Mouse (Mus musculus) CD4-positive, CD25-positive, alpha-beta regulatory T cell, adult 4 months (primary cell): Measurements from ENCODE around the gene Gm32742. TPM values are rescaled to one million over a fixed set of nuclear protein-coding genes. Genes with fewer than 3 reads are reported as not detected.
A peak's percentile ranks its signal among the peaks of the same experiment; 100 is the strongest.

Source experiments
- ATAC-seq: one replicate; pipeline ENCODE4 v1.8.0; 2017
- polyA plus RNA-seq, 2 experiments: library from polyadenylated mRNA; unstranded; fragments of 100-300 nt; shearing (Covaris generic); gene quantifications; one replicate each; pipeline ENCODE4 v1.2.1; 2017

Gene Gm32742
- polyA plus RNA-seq, result under 1 TPM in 1 of 2 experiments, not detected in 1; 0.13 TPM

DNA sequence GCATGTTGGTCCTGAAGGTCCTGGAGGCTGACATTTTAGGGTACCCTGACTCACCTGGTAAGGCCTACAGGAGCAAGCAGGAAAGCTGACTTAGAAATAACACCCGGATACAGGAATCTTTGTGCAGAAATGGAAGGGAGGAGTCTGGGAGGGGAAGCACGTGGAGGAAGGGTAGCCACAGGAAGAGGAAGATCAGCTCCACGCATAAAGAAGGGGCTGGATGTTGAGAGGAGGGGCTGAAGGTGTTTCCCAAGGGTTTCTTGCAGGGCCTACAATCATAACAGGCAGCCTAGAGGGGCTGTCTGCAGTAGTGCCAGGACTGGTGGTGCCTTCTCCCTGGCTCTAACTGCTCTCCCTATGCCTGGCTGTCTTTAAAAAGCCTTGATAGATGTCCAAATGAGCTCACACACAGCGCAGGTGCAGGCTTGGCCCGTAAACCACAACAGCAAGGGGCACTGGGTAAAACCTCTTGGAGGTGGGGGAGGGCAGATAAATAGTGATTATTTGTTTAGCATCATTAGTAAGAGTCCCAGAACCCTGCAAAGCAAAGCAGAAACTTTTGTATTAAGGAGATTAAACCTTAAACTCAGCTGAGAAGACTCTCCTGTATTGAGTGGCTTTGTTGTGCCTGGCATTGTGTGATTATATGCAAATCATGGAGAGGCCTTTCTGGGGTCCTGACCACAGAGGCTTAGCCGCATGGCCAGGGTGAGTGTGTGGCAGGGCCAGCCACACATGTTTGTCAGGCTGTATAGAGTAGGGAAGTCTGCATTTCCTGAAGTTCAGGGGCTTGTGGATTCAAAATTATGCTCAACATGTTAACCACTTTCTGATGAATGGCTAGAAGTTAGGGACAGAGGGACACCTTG is at the start of gene Gm32742:
TSS of gene Gm32742 (minus strand) at position 206 of the 869 bp plus-strand sequence.
- ATAC-seq, result no peak

DNA sequence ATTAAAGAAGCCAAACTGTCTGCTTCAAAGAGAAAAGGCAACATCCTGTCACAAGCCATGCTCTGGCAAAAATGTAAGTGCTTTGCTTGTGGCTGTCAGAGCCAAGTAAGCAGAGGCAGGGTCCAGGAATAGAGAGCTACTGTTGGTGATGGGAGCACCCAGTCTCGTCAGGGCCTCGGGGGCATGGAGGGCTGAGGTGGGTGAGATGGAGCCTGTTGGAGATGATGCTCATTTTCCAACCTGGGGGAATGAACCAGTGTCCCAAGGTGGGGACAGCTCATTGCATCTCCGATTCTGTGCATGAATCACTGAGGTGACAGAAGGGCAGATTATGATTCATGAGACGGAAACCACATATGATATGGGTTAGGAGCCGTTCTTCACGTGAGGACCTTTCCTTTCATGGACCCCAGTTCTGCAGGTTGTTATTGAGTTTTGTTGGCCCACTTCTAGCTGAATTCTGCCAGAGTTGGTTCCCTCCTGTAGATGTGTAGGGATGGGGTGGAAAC is 48.5 kb upstream of the Gm32742 start:
- peak; percentile 54 for ATAC-seq

DNA sequence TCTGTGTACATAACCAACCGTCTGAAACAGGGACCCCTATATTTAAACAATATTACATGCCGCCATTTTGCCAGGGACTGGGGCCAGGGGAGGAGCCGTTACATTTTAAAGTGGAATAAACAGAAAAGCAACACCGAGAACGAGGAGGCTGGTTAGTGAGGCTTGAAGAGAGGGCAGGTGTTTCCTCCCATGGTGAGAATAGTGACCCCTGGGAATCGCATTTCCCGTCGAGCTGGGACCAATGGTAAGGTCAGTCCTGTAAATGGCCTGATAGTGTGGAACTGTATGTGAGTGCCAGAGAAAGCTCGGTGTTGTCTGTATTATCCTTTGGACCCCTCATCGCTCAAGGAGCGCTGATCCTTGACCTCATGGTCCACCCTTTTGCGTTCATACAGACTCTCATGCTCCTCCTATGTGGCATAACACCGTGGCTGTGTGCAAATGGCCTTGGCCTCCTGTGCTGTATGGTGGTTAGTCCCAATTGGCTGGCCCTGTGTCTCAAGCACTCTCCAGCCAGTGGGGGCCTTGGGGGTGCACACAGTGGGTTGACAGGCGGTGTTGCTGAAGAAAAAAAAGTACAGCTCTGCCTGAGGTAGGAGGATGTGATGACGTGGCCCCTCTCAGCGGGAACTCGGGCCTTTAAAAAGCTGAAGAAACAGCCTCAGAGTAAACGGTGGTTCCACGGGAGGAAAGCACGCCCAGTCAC is 47.9 kb upstream of the Gm32742 start, which contains the start of gene Pou2af1:
TSS of gene Pou2af1 (plus strand) at position 686 of the 706 bp plus-strand sequence.
- peak; percentile 89 for ATAC-seq

DNA sequence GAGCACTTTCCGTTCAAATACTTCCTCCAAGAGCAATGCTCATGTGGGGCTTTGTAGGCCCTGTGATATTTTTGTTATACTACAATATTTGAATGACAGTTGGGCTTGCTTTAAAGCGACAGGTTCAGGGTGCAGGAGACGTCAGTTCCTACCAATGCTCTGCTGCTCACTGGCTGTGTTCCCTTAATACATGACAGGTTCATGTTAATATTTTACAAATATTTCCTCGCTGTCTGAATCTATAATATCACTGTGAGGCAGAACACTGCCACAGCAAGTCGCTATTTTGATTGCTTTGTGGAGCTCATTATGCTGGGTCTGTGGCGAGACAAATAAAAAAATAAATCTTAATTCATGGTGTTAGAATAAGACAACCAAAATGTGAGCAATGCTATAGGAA is 45.9 kb upstream of the Gm32742 start:
- no peak for ATAC-seq

- no peak for ATAC-seq
Observed at GRCm38 (mm10) chr9:51208974-51209332, 43.6 kb upstream of the Gm32742 start.

DNA sequence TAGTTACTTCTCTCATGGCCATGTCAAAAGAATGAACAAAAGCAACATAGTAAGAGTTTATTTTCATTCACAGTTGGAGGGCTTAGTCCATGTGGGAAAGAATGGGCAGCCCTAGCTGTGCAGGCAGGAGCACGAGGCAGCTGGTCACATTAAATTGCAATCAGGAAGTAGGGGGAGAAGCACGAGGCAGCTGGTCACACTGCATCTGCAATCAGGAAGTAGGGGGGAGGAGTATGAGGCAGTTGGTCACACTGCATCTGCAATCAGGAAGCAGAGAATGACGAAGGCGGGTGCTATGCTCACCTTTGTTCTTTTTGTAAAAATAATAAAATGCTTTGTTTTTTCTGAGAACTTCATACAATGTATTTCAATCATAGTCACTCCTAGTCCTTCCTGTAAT is 29.5 kb upstream of the Gm32742 start:
- ATAC-seq, result no peak

DNA sequence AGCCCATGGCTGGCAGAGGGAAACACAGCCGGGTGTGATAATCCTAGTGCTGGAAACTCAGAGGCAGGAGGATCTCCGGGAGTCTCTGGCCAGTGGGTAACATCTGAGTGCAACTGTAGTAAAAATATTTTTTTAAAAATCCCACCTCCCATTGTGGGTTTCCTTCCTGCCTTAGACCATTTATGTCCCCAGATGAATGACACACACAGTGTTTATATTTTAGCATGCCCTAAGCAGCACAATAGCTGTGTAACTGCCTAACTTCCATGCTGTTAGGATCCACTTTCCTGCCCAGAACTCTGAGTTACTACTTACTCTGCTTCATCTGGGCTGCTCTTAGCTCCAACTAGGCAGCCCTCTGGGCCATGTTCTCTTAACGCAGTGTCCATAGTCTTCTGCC is 25.3 kb upstream of the Gm32742 start:
- ATAC-seq, result no peak

- peak; percentile 41 for ATAC-seq
Observed at GRCm38 (mm10) chr9:51185871-51186270, 20.6 kb upstream of the Gm32742 start.

DNA sequence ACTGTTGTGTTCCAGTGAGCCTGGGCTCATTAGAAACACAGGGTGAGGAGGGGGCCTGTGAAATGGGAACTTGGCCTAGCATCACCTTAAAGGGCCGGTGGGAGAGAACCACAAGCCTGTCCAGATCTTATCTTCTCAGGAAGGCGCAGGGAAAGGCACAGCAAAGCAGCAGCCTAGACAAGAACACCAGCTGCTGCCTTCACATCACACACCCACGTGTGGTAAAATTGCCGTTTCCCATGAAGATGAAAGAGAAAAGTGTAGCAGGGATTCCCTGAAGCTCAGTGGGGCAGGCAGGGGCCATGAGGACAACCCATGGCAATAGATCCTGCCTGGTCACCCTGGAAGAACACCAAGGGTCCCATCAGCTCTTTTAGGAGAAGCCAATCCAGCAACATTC is 20.1 kb upstream of the Gm32742 start:
- ATAC-seq, result no peak

GRCm38 (mm10) chr9:51182716-51183710 is 17.7 kb upstream of the Gm32742 start:
- ATAC-seq, result no peak

DNA sequence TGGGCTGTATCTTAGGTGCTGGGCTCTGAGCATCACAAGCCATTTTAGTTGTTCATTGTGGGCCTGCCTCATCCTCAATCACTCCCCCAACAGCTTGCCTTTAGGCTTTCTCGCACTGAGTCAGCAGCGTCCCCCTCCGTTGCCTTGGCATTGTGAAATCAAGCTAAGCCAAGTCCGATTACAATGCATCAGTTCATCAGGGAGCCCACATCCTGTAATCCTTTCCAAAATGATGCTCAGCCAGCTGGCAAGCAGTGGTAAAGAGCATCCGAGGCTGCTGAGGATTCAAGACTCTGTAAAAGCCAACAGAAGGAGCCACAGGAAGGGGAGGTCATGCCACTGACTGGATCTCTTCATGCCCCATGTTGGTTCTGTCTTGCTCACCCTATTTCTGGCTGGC is 15.3 kb upstream of the Gm32742 start:
- ATAC-seq, result no peak

DNA sequence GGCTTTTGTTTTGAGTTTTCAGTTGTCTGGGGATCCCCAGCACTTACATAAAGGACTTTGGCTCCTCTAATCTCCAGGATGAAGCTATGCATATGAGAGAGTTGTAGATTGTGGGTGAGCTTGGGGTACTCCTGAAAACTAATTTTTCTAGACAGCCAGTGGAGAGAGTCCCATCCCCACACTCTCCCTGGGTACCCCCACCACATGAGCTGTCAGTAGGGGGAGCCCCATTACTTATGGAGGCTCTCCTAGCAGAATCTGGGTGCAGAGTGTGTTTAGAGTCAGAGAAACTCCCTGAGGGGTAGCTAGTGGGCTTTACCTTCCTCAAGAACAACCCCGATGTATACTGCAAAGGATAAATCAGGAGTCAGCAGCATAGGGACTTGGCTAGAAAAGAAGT is 13.0 kb upstream of the Gm32742 start:
- ATAC-seq, result no peak

- ATAC-seq, result no peak
Observed at GRCm38 (mm10) chr9:51175722-51176121, 10.4 kb upstream of the Gm32742 start.

- no peak for ATAC-seq
Observed at GRCm38 (mm10) chr9:51174890-51175464, 9.7 kb upstream of the Gm32742 start.

GRCm38 (mm10) chr9:51170298-51170697 is 5.0 kb upstream of the Gm32742 start:
- ATAC-seq, result no peak

- no peak for ATAC-seq
Observed at GRCm38 (mm10) chr9:51169133-51169532, 3.8 kb upstream of the Gm32742 start.

DNA sequence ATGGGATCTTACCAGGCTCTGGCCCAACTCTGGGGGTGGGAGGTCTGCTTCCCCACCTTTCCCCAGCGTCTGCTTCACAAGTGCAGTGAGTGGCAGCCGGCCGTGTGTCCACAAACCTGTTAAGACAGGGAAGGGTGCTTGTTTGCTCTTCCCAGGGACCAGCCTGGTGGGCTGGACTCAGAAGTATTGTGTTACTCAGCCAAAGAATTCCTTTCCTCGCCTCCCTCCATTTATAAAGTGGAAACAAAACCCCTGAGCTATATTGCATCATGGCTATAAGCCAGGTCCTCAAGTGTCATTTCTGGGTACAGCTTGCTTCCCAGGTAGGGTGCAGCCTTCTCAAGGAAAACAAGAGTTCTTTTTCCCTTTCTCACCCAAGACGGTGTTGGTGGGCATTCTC is 3.4 kb upstream of the Gm32742 start:
- no peak for ATAC-seq

GRCm38 (mm10) chr9:51167954-51168353 is 2.6 kb upstream of the Gm32742 start:
- ATAC-seq, result no peak

DNA sequence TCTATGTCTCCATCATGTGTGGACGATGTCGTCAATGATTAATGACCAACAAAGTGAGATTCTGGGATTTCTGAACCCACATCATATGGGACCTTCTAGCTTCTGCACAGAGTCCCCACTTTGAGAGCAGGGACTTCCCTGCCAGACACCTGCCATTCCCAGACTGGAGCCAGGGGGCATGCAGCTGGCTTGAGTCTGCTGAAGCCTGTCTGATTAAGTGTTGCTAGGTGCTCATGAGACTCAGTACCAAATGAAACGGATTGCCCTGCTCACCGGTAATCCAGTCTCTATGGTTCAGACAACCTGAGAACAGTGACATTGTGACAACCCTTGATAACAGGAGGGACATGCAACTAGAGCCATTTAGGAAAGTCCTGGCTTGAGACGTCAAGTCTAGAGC is 1.3 kb downstream of the Gm32742 start:
- no peak for ATAC-seq

- peak; percentile 78 for ATAC-seq
Observed at GRCm38 (mm10) chr9:51161771-51162388, 3.4 kb downstream of the Gm32742 start.

DNA sequence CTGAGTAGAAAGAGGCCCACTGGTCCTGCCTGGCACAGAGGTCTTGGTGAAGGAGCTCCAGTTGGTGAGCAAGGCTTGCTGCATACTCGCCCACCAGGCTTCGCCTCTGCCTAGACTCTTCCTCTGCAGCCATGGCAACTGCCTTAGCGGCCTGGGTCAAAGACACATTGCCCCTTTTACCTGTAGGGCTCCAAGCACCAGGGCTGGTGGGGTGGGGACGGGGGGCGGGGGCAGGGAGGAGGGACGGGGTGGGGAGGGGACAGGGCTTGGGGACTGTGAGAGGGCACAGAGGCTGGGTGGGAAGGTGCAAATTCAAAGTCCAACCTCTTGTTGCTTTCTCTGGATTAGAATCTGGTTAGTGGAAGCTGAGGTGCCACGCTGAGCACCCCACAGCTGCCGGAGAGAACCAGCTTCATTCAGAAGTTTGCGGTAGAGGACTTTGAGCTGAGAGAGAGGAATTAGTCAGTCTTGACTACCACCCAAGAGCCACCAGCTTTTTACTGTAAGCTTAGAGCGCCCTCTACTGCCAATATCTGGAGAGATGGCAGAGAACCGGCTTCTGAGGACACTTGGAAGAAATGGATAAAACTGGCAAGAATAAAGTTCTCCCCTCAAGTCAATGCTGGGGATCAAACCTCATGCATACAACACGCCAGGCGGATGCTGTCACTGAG is 13.1 kb downstream of the Gm32742 start:
- peak; percentile 45 for ATAC-seq
